Mouse (Mus musculus): Measurements from ENCODE around the gene Adgrl2. TPM values are rescaled to one million over a fixed set of nuclear protein-coding genes. Genes with fewer than 3 reads are reported as not detected.

Gene Adgrl2
- total and polyA plus RNA-seq, 2 experiments from 2014 or later = 26.6 to 32.7 TPM

GRCm38 (mm10) chr3:148806977-148807376, 183.4 kb downstream of the Adgrl2 start:
- Histone ChIP-seq H3K4me1 (ENCODE audit: control insufficient read depth, insufficient read depth) (no peaks in the 10 kb centered on the region), H3K27ac (ENCODE audit: low read depth) (peak overlapping the region; percentile 6; the same call in 1 of the 2 replicates), H3K9ac (replicated peaks; ENCODE audit: low read depth, low read length) (no peak overlapping the region), H3K4me3 (ENCODE audit: low read depth, low read length) (no peak overlapping the region), H3K27me3 (ENCODE audit: control insufficient read depth, insufficient read depth, low read length) (no peaks in the 10 kb centered on the region), H3K9me3 (replicated peaks; ENCODE audit: control insufficient read depth, low read length) (peaks cover 6% of the 10 kb centered on the region; the same call in 1 of the 2 replicates), H3K4me2 (ENCODE audit: low read depth, low read length) (peak overlapping the region; percentile 6; the same call in 1 of the 2 replicates), H3K36me3 (replicated peaks; ENCODE audit: control insufficient read depth, insufficient read depth, low read length) (no peaks in the 10 kb centered on the region)
- DNase-seq (ENCODE audit: low spot score) (no peak), ATAC-seq (ENCODE audit: insufficient read depth, low read depth) (peak; percentile 71)
- TF ChIP-seq CTCF (IDR thresholded peaks at IDR 0.05; ENCODE audit: low read depth) = no peak
- WGBS = 64% methylated on average over 9 of the region's 9 CpGs

- ATAC-seq (ENCODE audit: insufficient read depth, low read depth) = no peak
Observed at GRCm38 (mm10) chr3:148793286-148793913, 197.0 kb downstream of the Adgrl2 start.

GRCm38 (mm10) chr3:148770310-148770709, 220.0 kb downstream of the Adgrl2 start:
- no peak overlapping the region for H3K27ac ChIP-seq (ENCODE audit: low read depth)
- no peak for DNase-seq (ENCODE audit: low spot score)
- 59% methylated on average over 6 of the region's 6 CpGs for WGBS

More at GRCm38 (mm10) chr3:148793286-148793913, 197.0 kb downstream of the Adgrl2 start:
- Histone ChIP-seq H3K36me3 (replicated peaks; ENCODE audit: control insufficient read depth, insufficient read depth, low read length) (no peaks in the 10 kb centered on the region), H3K9ac (replicated peaks; ENCODE audit: low read depth, low read length) (no peak overlapping the region), H3K4me3 (ENCODE audit: low read depth, low read length) (no peak overlapping the region), H3K4me1 (ENCODE audit: control insufficient read depth, insufficient read depth) (no peaks in the 10 kb centered on the region), H3K27me3 (ENCODE audit: control insufficient read depth, insufficient read depth, low read length) (no peaks in the 10 kb centered on the region), H3K4me2 (ENCODE audit: low read depth, low read length) (no peak overlapping the region), H3K27ac (ENCODE audit: low read depth) (no peak overlapping the region), H3K9me3 (replicated peaks; ENCODE audit: control insufficient read depth, low read length) (no peaks in the 10 kb centered on the region)
- TF ChIP-seq EP300 (IDR thresholded peaks at IDR 0.05; ENCODE audit: low read depth) (no peak), CTCF (IDR thresholded peaks at IDR 0.05; ENCODE audit: low read depth) (no peak)
- DNase-seq (ENCODE audit: low spot score) = no peak
- WGBS = 67% methylated on average over 10 of the region's 10 CpGs

More at GRCm38 (mm10) chr3:148770310-148770709, 220.0 kb downstream of the Adgrl2 start:
- TF ChIP-seq CTCF (IDR thresholded peaks at IDR 0.05; ENCODE audit: low read depth) (no peak), EP300 (IDR thresholded peaks at IDR 0.05; ENCODE audit: low read depth) (no peak)
- Histone ChIP-seq H3K4me1 (ENCODE audit: control insufficient read depth, insufficient read depth) (no peaks in the 10 kb centered on the region), H3K4me3 (ENCODE audit: low read depth, low read length) (no peak overlapping the region), H3K27me3 (ENCODE audit: control insufficient read depth, insufficient read depth, low read length) (no peaks in the 10 kb centered on the region), H3K36me3 (replicated peaks; ENCODE audit: control insufficient read depth, insufficient read depth, low read length) (no peaks in the 10 kb centered on the region), H3K9me3 (replicated peaks; ENCODE audit: control insufficient read depth, low read length) (no peaks in the 10 kb centered on the region), H3K9ac (replicated peaks; ENCODE audit: low read depth, low read length) (no peak overlapping the region), H3K4me2 (ENCODE audit: low read depth, low read length) (no peak overlapping the region)
- ATAC-seq (ENCODE audit: insufficient read depth, low read depth) = no peak
